Mouse (Mus musculus): ENCODE data around the gene Defb45. TPM values are rescaled to one million over a fixed set of nuclear protein-coding genes. Genes with fewer than 3 reads are reported as not detected.

The Defb45 gene
- polyA plus RNA-seq, 2 experiments: not detected

GRCm38 (mm10) chr2:152569038-152569437 lies 30.2 kb downstream of the Defb45 start, which contains the start of gene Gm17416:
Gene Gm17416, plus strand, starts transcription at chr2:152569338.
- Histone ChIP-seq H3K27ac (no peak within 1 kb of the TSS), H3K36me3 (replicated peaks; ENCODE audit: control insufficient read depth, insufficient read depth, low read depth) (no peaks in the 10 kb centered on the region), H3K9ac (replicated peaks) (no peak within 1 kb of the TSS), H3K27me3 (ENCODE audit: control insufficient read depth, insufficient read depth, low read length) (no peaks in the 10 kb centered on the region), H3K4me2 (ENCODE audit: low read depth) (no peak within 1 kb of the TSS), H3K4me1 (replicated peaks; ENCODE audit: control insufficient read depth in 2 of 2, insufficient read depth in 2 of 2, low read length in 1 of 2) (no peaks in the 10 kb centered on the region), H3K4me3 (ENCODE audit: insufficient read depth in 1 of 2, low read depth in 2 of 2, low read length in 2 of 2) (no peak within 1 kb of the TSS), H3K9me3 (ENCODE audit: control insufficient read depth, low read length) (no peaks in the 10 kb centered on the region)
- TF ChIP-seq EP300 (IDR thresholded peaks at IDR 0.05; ENCODE audit: low read depth): no peak
- TF ChIP-seq CTCF (IDR thresholded peaks at IDR 0.05; ENCODE audit: low read depth): no peak
- DNase-seq (ENCODE audit: low read depth in 3 of 3, low spot score in 3 of 3) (no peak), ATAC-seq (ENCODE audit: insufficient read depth) (no peak)
- WGBS (ENCODE audit: insufficient replicate concordance): 65% methylated on average over 5 of the region's 5 CpGs

GRCm38 (mm10) chr2:152556655-152557054 lies 42.5 kb downstream of the Defb45 start:
- ATAC-seq (ENCODE audit: insufficient read depth) (no peak), DNase-seq (ENCODE audit: low read depth in 3 of 3, low spot score in 3 of 3) (no peak)
- H3K9ac ChIP-seq (replicated peaks): no peak overlapping the region
- H3K9me3 ChIP-seq (ENCODE audit: control insufficient read depth, low read length): no peaks in the 10 kb centered on the region
- TF ChIP-seq CTCF (IDR thresholded peaks at IDR 0.05; ENCODE audit: low read depth): no peak
- no peak for TF ChIP-seq EP300 (IDR thresholded peaks at IDR 0.05; ENCODE audit: low read depth)
- no peaks in the 10 kb centered on the region for H3K36me3 ChIP-seq (replicated peaks; ENCODE audit: control insufficient read depth, insufficient read depth, low read depth)
- no peaks in the 10 kb centered on the region for H3K27me3 ChIP-seq (ENCODE audit: control insufficient read depth, insufficient read depth, low read length)
- no peak overlapping the region for H3K4me3 ChIP-seq (ENCODE audit: insufficient read depth in 1 of 2, low read depth in 2 of 2, low read length in 2 of 2)
- 56% methylated on average over 7 of the region's 7 CpGs for WGBS (ENCODE audit: insufficient replicate concordance)
- H3K27ac ChIP-seq: no peak overlapping the region
- no peak overlapping the region for H3K4me2 ChIP-seq (ENCODE audit: low read depth)
- no peaks in the 10 kb centered on the region for H3K4me1 ChIP-seq (replicated peaks; ENCODE audit: control insufficient read depth in 2 of 2, insufficient read depth in 2 of 2, low read length in 1 of 2)

GRCm38 (mm10) chr2:152553774-152554423 lies 45.3 kb downstream of the Defb45 start:
- ATAC-seq (ENCODE audit: insufficient read depth) (no peak), DNase-seq (ENCODE audit: low read depth in 3 of 3, low spot score in 3 of 3) (no peak)
- Histone ChIP-seq H3K36me3 (replicated peaks; ENCODE audit: control insufficient read depth, insufficient read depth, low read depth) (no peaks in the 10 kb centered on the region), H3K27me3 (ENCODE audit: control insufficient read depth, insufficient read depth, low read length) (no peaks in the 10 kb centered on the region), H3K27ac (no peak overlapping the region), H3K4me1 (replicated peaks; ENCODE audit: control insufficient read depth in 2 of 2, insufficient read depth in 2 of 2, low read length in 1 of 2) (no peaks in the 10 kb centered on the region), H3K9me3 (ENCODE audit: control insufficient read depth, low read length) (no peaks in the 10 kb centered on the region), H3K9ac (replicated peaks) (no peak overlapping the region), H3K4me3 (ENCODE audit: insufficient read depth in 1 of 2, low read depth in 2 of 2, low read length in 2 of 2) (no peak overlapping the region), H3K4me2 (ENCODE audit: low read depth) (no peak overlapping the region)
- TF ChIP-seq EP300 (IDR thresholded peaks at IDR 0.05; ENCODE audit: low read depth): no peak
- TF ChIP-seq CTCF (IDR thresholded peaks at IDR 0.05; ENCODE audit: low read depth): peak; percentile 74
- 9% methylated on average over 16 of the region's 16 CpGs for WGBS (ENCODE audit: insufficient replicate concordance)

- Histone ChIP-seq H3K36me3 (replicated peaks; ENCODE audit: control insufficient read depth, insufficient read depth, low read depth) (no peaks in the 10 kb centered on the region), H3K27ac (no peak overlapping the region), H3K4me1 (replicated peaks; ENCODE audit: control insufficient read depth in 2 of 2, insufficient read depth in 2 of 2, low read length in 1 of 2) (no peaks in the 10 kb centered on the region), H3K9me3 (ENCODE audit: control insufficient read depth, low read length) (no peaks in the 10 kb centered on the region), H3K4me2 (ENCODE audit: low read depth) (no peak overlapping the region), H3K9ac (replicated peaks) (no peak overlapping the region), H3K27me3 (ENCODE audit: control insufficient read depth, insufficient read depth, low read length) (no peaks in the 10 kb centered on the region), H3K4me3 (ENCODE audit: insufficient read depth in 1 of 2, low read depth in 2 of 2, low read length in 2 of 2) (no peak overlapping the region)
- 59% methylated on average over 5 of the region's 5 CpGs for WGBS (ENCODE audit: insufficient replicate concordance)
- DNase-seq (ENCODE audit: low read depth in 3 of 3, low spot score in 3 of 3): no peak
- no peak for TF ChIP-seq EP300 (IDR thresholded peaks at IDR 0.05; ENCODE audit: low read depth)
- no peak for TF ChIP-seq CTCF (IDR thresholded peaks at IDR 0.05; ENCODE audit: low read depth)
- ATAC-seq (ENCODE audit: insufficient read depth): no peak
Observed at GRCm38 (mm10) chr2:152548124-152548523, 51.1 kb downstream of the Defb45 start.

GRCm38 (mm10) chr2:152544691-152545090 lies 54.5 kb downstream of the Defb45 start:
- Histone ChIP-seq H3K9ac (replicated peaks) (no peak overlapping the region), H3K27ac (no peak overlapping the region), H3K4me1 (replicated peaks; ENCODE audit: control insufficient read depth in 2 of 2, insufficient read depth in 2 of 2, low read length in 1 of 2) (no peaks in the 10 kb centered on the region), H3K4me3 (ENCODE audit: insufficient read depth in 1 of 2, low read depth in 2 of 2, low read length in 2 of 2) (no peak overlapping the region), H3K36me3 (replicated peaks; ENCODE audit: control insufficient read depth, insufficient read depth, low read depth) (no peaks in the 10 kb centered on the region), H3K4me2 (ENCODE audit: low read depth) (no peak overlapping the region), H3K9me3 (ENCODE audit: control insufficient read depth, low read length) (no peaks in the 10 kb centered on the region; the same call in 1 of the 2 replicates), H3K27me3 (ENCODE audit: control insufficient read depth, insufficient read depth, low read length) (no peaks in the 10 kb centered on the region)
- DNase-seq (ENCODE audit: low read depth in 3 of 3, low spot score in 3 of 3) (no peak), ATAC-seq (ENCODE audit: insufficient read depth) (no peak)
- 17% methylated on average over 4 of the region's 4 CpGs for WGBS (ENCODE audit: insufficient replicate concordance)
- TF ChIP-seq EP300 (IDR thresholded peaks at IDR 0.05; ENCODE audit: low read depth): no peak
- TF ChIP-seq CTCF (IDR thresholded peaks at IDR 0.05; ENCODE audit: low read depth): peak; percentile 33
